Mouse (Mus musculus): ENCODE data around the gene Gstt2.

DNA sequence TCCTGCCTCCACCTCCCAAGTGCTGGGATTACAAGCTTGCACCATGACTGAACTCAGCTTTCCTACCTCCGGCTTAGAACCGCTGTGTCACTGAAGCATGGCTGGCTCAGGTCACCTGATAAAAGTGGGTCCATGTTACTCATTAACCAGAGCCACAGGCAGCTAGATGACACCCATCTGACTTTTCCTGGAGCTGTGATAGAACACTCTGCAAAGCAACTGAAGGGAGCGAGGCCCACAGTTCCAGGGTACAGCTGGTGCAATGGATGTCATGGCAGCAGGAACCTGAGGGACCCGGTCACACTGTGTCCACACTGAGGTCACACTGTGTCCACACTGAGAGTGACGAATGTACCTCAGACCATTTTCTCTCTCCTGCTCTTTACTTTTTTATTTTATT, 47.4 kb downstream of the Gstt2 start:
- TF ChIP-seq CTCF (IDR thresholded peaks at IDR 0.05; ENCODE audit: low read depth) (no peak), EP300 (optimal IDR thresholded peaks at IDR 0.05) (no peak)

Data from stomach, postnatal 0 days (tissue).